ENCODE assay signal across 24 mouse cellular contexts in the genomic region with DNA sequence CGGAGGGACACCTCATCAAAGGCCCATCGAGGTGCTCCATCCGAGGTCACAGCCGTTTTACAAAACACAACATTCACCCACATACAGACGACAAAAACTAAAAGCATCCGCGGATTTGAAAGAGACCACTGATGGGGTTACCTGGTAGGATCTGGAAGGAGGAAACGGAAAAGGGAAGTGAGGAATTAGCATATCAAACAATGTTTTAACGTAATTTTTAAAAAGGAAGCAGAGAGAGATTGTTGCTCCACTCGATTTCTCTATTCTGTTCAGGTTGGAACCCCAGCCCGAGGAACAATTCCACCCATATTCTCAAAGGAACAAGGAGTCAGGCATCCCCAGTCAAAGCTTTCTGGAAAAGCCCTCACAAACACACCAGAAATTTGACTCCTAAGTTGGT.
"Had no signal": no experiment of that assay in that cellular context is flagged by ENCODE, and none has a peak within 500 bp of the region (broad histone marks: within the 10 kb centered on the region; RNA-seq: fewer than 3 reads in every experiment).

No protein-coding gene starts in this region.

- DNase-seq: forebrain, postnatal 0 days; gastrocnemius, adult 2 months; gastrocnemius, postnatal 10 days; gastrocnemius, postnatal 25 days; heart, adult 11 months; heart, postnatal 14 days; heart, postnatal 36 days; kidney, adult 11 months; kidney, adult 2 months; kidney, adult 9 months; kidney, postnatal 14 days; kidney, postnatal 36 days; layer of hippocampus, adult 9-11 months; liver had no signal

- H3K9me3 ChIP-seq: heart, embryonic 10.5 days; hindbrain, embryonic 15.5 days; kidney, embryonic 15.5 days had no signal

- H3K4me3 ChIP-seq: gastrocnemius, adult 2 months; heart, embryonic 10.5 days; heart, embryonic 12.5 days; hindbrain, embryonic 13.5 days; hindbrain, embryonic 15.5 days; kidney, embryonic 15.5 days; left cerebral cortex, adult 2 months had no signal

- H3K36me3 ChIP-seq: heart, embryonic 10.5 days; heart, embryonic 12.5 days; hindbrain, embryonic 13.5 days; hindbrain, embryonic 15.5 days; kidney, embryonic 15.5 days had no signal

- H3K4me2 ChIP-seq: heart, embryonic 12.5 days; hindbrain, embryonic 13.5 days; hindbrain, embryonic 15.5 days; kidney, embryonic 15.5 days; liver, embryonic 11.5 days had no signal

- H3K4me1 ChIP-seq: heart, embryonic 10.5 days; hindbrain, embryonic 13.5 days; hindbrain, embryonic 15.5 days; kidney, embryonic 15.5 days had no signal

- H3K27me3 ChIP-seq: heart, embryonic 12.5 days; hindbrain, embryonic 13.5 days; hindbrain, embryonic 15.5 days; kidney, embryonic 15.5 days had no signal

- ATAC-seq: forebrain, postnatal 0 days; hindbrain, postnatal 0 days; intestine, embryonic 16.5 days had no signal

- H3K27ac ChIP-seq: gastrocnemius, adult 2 months; heart, embryonic 10.5 days; hindbrain, embryonic 13.5 days; hindbrain, embryonic 15.5 days; hindbrain, postnatal 0 days; kidney, embryonic 15.5 days; kidney, postnatal 0 days; left cerebral cortex, adult 2 months had no signal

- H3K9ac ChIP-seq: forebrain, postnatal 0 days; heart, embryonic 12.5 days; hindbrain, embryonic 13.5 days; hindbrain, embryonic 15.5 days; kidney, embryonic 15.5 days had no signal
